ENCODE assay signal across 11 mouse cellular contexts in the genomic region with DNA sequence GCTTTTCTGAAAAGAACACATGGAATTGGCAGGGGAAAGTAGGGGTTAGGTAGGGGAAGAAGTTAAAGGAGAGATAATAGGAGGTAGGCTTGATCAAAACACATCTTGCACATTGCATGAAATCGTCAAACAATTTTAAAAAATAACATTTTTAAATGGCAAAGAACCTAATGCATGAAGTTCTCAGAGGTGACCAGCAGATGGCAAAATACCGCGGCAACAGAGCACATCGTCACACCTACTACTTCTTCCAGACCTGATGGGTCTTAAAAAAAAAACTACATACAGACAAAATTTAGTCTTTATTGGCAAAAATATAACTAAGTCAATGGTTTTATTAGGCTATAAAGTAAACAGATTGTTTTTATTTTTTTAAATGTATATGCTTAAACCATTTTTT. TPM values are rescaled to one million over a fixed set of nuclear protein-coding genes. Genes with fewer than 3 reads are reported as not detected.
DNase-seq lines count a peak whose midpoint lies in the region; ATAC-seq and TF ChIP-seq lines count a peak whose summit lies in the region.
"Had no signal": no experiment of that assay in that cellular context is flagged by ENCODE, and none has a peak within 500 bp of the region (broad histone marks: within the 10 kb centered on the region; RNA-seq: fewer than 3 reads in every experiment).

No protein-coding gene starts in this region.

- TF ChIP-seq CTCF in hindbrain, postnatal 0 days (IDR thresholded peaks at IDR 0.05; ENCODE audit: low read depth), result peak; percentile 65
- TF ChIP-seq CTCF in stomach, postnatal 0 days (IDR thresholded peaks at IDR 0.05; ENCODE audit: low read depth), result peak; percentile 72

- no peak overlapping the region for H3K27ac ChIP-seq in hindbrain, postnatal 0 days
- no peak overlapping the region for H3K27ac ChIP-seq in hindbrain, embryonic 16.5 days (ENCODE audit: low read depth, low read length)
- H3K27ac ChIP-seq in midbrain, embryonic 14.5 days (replicated peaks; ENCODE audit: low read depth, low read length), result no peak overlapping the region
- no peak overlapping the region for H3K27ac ChIP-seq in midbrain, embryonic 11.5 days (ENCODE audit: low read depth, low read length)
- H3K27ac ChIP-seq in stomach, postnatal 0 days (replicated peaks), result no peak overlapping the region
- H3K27ac ChIP-seq: hindbrain, embryonic 13.5 days had no signal

- no peak for TF ChIP-seq EP300 in stomach, postnatal 0 days (optimal IDR thresholded peaks at IDR 0.05)

- no peak overlapping the region for H3K9ac ChIP-seq in hindbrain, postnatal 0 days (replicated peaks; ENCODE audit: low read length)
- H3K9ac ChIP-seq in hindbrain, embryonic 16.5 days (ENCODE audit: low read depth, low read length), result no peak overlapping the region
- H3K9ac ChIP-seq in midbrain, embryonic 14.5 days (replicated peaks; ENCODE audit: low read length), result no peak overlapping the region
- no peak overlapping the region for H3K9ac ChIP-seq in midbrain, embryonic 11.5 days (ENCODE audit: low read length)
- H3K9ac ChIP-seq in stomach, postnatal 0 days (ENCODE audit: low read length), result no peak overlapping the region
- H3K9ac ChIP-seq: hindbrain, embryonic 13.5 days had no signal

- H3K36me3 ChIP-seq in hindbrain, postnatal 0 days (ENCODE audit: insufficient read depth, low read length), result peaks cover 22% of the 10 kb centered on the region; the same call in 1 of the 2 replicates
- peaks cover 22% of the 10 kb centered on the region for H3K36me3 ChIP-seq in hindbrain, embryonic 16.5 days (ENCODE audit: control insufficient read depth, insufficient read depth, low read length)
- peaks cover 46% of the 10 kb centered on the region for H3K36me3 ChIP-seq in midbrain, embryonic 14.5 days (ENCODE audit: control insufficient read depth, insufficient read depth, low read length)
- no peaks in the 10 kb centered on the region for H3K36me3 ChIP-seq in midbrain, embryonic 11.5 days (ENCODE audit: control insufficient read depth, insufficient read depth, low read length)
- no peaks in the 10 kb centered on the region for H3K36me3 ChIP-seq in stomach, postnatal 0 days (ENCODE audit: control insufficient read depth, insufficient read depth, low read length)

- DNase-seq in hindbrain, postnatal 0 days (ENCODE audit: low spot score), result peak; percentile 67
- peak; percentile 53 for DNase-seq in midbrain, embryonic 14.5 days
- DNase-seq in midbrain, embryonic 11.5 days (ENCODE audit: low spot score, missing footprints), result no peak
- DNase-seq in ZHBTc4 (ENCODE audit: low read depth, low spot score), result peak; percentile 18
- DNase-seq in stomach, postnatal 0 days (ENCODE audit: low spot score), result no peak
- DNase-seq: heart, adult 18-20 months had no signal

- ATAC-seq in hindbrain, postnatal 0 days, result no peak
- ATAC-seq in hindbrain, embryonic 16.5 days, result no peak
- no peak for ATAC-seq in midbrain, embryonic 14.5 days (ENCODE audit: low FRiP score, low TSS enrichment)
- no peak for ATAC-seq in midbrain, embryonic 11.5 days (ENCODE audit: low FRiP score)
- ATAC-seq in stomach, postnatal 0 days (ENCODE audit: low FRiP score, low TSS enrichment), result no peak
- ATAC-seq in megakaryocyte-erythroid progenitor cell, adult 5-6 weeks (replicated peaks; ENCODE audit: low FRiP score, low TSS enrichment, poor library complexity, severe bottlenecking), result no peak

- no peaks in the 10 kb centered on the region for H3K9me3 ChIP-seq in hindbrain, postnatal 0 days (ENCODE audit: low read length)
- H3K9me3 ChIP-seq in hindbrain, embryonic 16.5 days (ENCODE audit: control insufficient read depth, low read length), result no peaks in the 10 kb centered on the region
- H3K9me3 ChIP-seq in midbrain, embryonic 14.5 days (ENCODE audit: control insufficient read depth, low read length), result no peaks in the 10 kb centered on the region
- H3K9me3 ChIP-seq in midbrain, embryonic 11.5 days (ENCODE audit: control insufficient read depth, low read length), result no peaks in the 10 kb centered on the region; the same call in 1 of the 2 replicates
- H3K9me3 ChIP-seq in stomach, postnatal 0 days (ENCODE audit: control insufficient read depth, low read length), result no peaks in the 10 kb centered on the region
- H3K9me3 ChIP-seq: hindbrain, embryonic 13.5 days had no signal

- 44% methylated on average over 4 of the region's 4 CpGs for WGBS in hindbrain, postnatal 0 days
- WGBS in hindbrain, embryonic 16.5 days, result 52% methylated on average over 4 of the region's 4 CpGs
- WGBS in midbrain, embryonic 14.5 days, result 48% methylated on average over 4 of the region's 4 CpGs
- 43% methylated on average over 4 of the region's 4 CpGs for WGBS in midbrain, embryonic 11.5 days
- WGBS in stomach, postnatal 0 days, result 43% methylated on average over 4 of the region's 4 CpGs

- H3K4me3 ChIP-seq in hindbrain, postnatal 0 days (ENCODE audit: low read length), result no peak overlapping the region
- H3K4me3 ChIP-seq in hindbrain, embryonic 16.5 days (ENCODE audit: low read length), result no peak overlapping the region
- H3K4me3 ChIP-seq in midbrain, embryonic 14.5 days (replicated peaks; ENCODE audit: low read depth, low read length), result no peak overlapping the region
- no peak overlapping the region for H3K4me3 ChIP-seq in midbrain, embryonic 11.5 days (ENCODE audit: low read depth, low read length)
- H3K4me3 ChIP-seq in stomach, postnatal 0 days (ENCODE audit: low read depth, low read length), result no peak overlapping the region
- H3K4me3 ChIP-seq: hindbrain, embryonic 13.5 days had no signal

- no peak overlapping the region for H3K4me2 ChIP-seq in hindbrain, postnatal 0 days (ENCODE audit: low read depth, low read length)
- H3K4me2 ChIP-seq in hindbrain, embryonic 16.5 days (ENCODE audit: low read length), result no peak overlapping the region
- H3K4me2 ChIP-seq in midbrain, embryonic 14.5 days (ENCODE audit: low read length), result no peak overlapping the region
- no peak overlapping the region for H3K4me2 ChIP-seq in midbrain, embryonic 11.5 days
- H3K4me2 ChIP-seq in stomach, postnatal 0 days (replicated peaks; ENCODE audit: low read depth), result no peak overlapping the region
- H3K4me2 ChIP-seq: hindbrain, embryonic 13.5 days had no signal

- no peaks in the 10 kb centered on the region for H3K27me3 ChIP-seq in hindbrain, postnatal 0 days (ENCODE audit: insufficient read depth, low read length)
- H3K27me3 ChIP-seq in hindbrain, embryonic 16.5 days (replicated peaks; ENCODE audit: control insufficient read depth, insufficient read depth, low read length), result no peaks in the 10 kb centered on the region
- H3K27me3 ChIP-seq in midbrain, embryonic 14.5 days (ENCODE audit: control insufficient read depth, insufficient read depth, low read length), result no peaks in the 10 kb centered on the region
- no peaks in the 10 kb centered on the region for H3K27me3 ChIP-seq in midbrain, embryonic 11.5 days (ENCODE audit: control insufficient read depth, insufficient read depth, low read length)
- H3K27me3 ChIP-seq in stomach, postnatal 0 days (ENCODE audit: control insufficient read depth, insufficient read depth, low read length), result no peaks in the 10 kb centered on the region
- H3K27me3 ChIP-seq: hindbrain, embryonic 13.5 days had no signal

- H3K4me1 ChIP-seq in hindbrain, postnatal 0 days (ENCODE audit: insufficient read depth, low read length), result no peaks in the 10 kb centered on the region
- H3K4me1 ChIP-seq in hindbrain, embryonic 16.5 days (ENCODE audit: control insufficient read depth, insufficient read depth, low read depth, low read length), result no peaks in the 10 kb centered on the region
- H3K4me1 ChIP-seq in midbrain, embryonic 14.5 days (ENCODE audit: control insufficient read depth, insufficient read depth, low read length), result no peaks in the 10 kb centered on the region
- peaks cover 6% of the 10 kb centered on the region; the same call in 1 of the 2 replicates for H3K4me1 ChIP-seq in midbrain, embryonic 11.5 days (ENCODE audit: control insufficient read depth, insufficient read depth, low read length)
- no peaks in the 10 kb centered on the region for H3K4me1 ChIP-seq in stomach, postnatal 0 days (replicated peaks; ENCODE audit: control insufficient read depth, insufficient read depth)

RNA-seq across cellular contexts. Expression of gene Gm21954, which starts 22.3 kb away (rescaled TPM):
- total RNA-seq in hindbrain, postnatal 0 days (2014; rRNA removed), result not detected in 2 replicates
- not detected in 2 replicates for polyA plus RNA-seq in hindbrain, postnatal 0 days (2015; fragmentation: Nextera tagmentation; extraction: Ambion mirVana)
- not detected in 2 replicates for polyA plus RNA-seq in hindbrain, embryonic 16.5 days (2015; fragmentation: Nextera tagmentation; extraction: Ambion mirVana)
- not detected in 2 replicates for polyA plus RNA-seq in midbrain, embryonic 14.5 days (2014; fragmentation: Nextera tagmentation; extraction: Ambion mirVana)
- polyA plus RNA-seq in midbrain, embryonic 11.5 days (2014; fragmentation: Nextera tagmentation; extraction: Ambion mirVana), result not detected in 2 replicates
- polyA plus RNA-seq in stomach, postnatal 0 days (2015; fragmentation: Nextera tagmentation; extraction: Ambion mirVana), result not detected in 2 replicates
- not detected in 2 replicates for total RNA-seq in megakaryocyte-erythroid progenitor cell, adult 5-6 weeks (2014; fragmentation: Nextera tagmentation)
- total RNA-seq in megakaryocyte-erythroid progenitor cell, adult 5-6 weeks (2017), result not detected in 2 replicates
- total RNA-seq: heart, adult 18-20 months; layer of hippocampus, adult 8-10 months had no signal
- polyA plus RNA-seq: hindbrain, embryonic 13.5 days; liver, embryonic 16.5 days had no signal

Comparison
In these comparisons a context has a peak if more than half of its experiments do, and no peak if none do; other contexts are left out.
1. DNase-seq: peak in hindbrain, postnatal 0 days (single experiment), midbrain, embryonic 14.5 days (single experiment) and ZHBTc4 (single experiment); none in midbrain, embryonic 11.5 days (single experiment) and stomach, postnatal 0 days (single experiment).